Mouse (Mus musculus): ENCODE data around the gene Wars2.
A peak's percentile ranks its signal among the peaks of the same experiment; 100 is the strongest.

Wars2 gene

GRCm38 (mm10) chr3:99184373-99184772 lies 43.5 kb downstream of the Wars2 start:
- DNase-seq (ENCODE audit: low read depth in 2 of 2, low spot score in 2 of 2): no peak

GRCm38 (mm10) chr3:99188097-99188496 lies 47.2 kb downstream of the Wars2 start:
- DNase-seq (ENCODE audit: low read depth in 2 of 2, low spot score in 2 of 2): no peak

GRCm38 (mm10) chr3:99193576-99193975 lies 52.7 kb downstream of the Wars2 start:
- DNase-seq (ENCODE audit: low read depth in 2 of 2, low spot score in 2 of 2): peak; percentile 3 to 4

GRCm38 (mm10) chr3:99203331-99203730 lies 62.5 kb downstream of the Wars2 start:
- DNase-seq (ENCODE audit: low read depth in 2 of 2, low spot score in 2 of 2): no peak

- DNase-seq (ENCODE audit: low read depth in 2 of 2, low spot score in 2 of 2): no peak
Observed at GRCm38 (mm10) chr3:99208416-99208815, 67.5 kb downstream of the Wars2 start.

GRCm38 (mm10) chr3:99211105-99211698 lies 70.3 kb downstream of the Wars2 start:
- DNase-seq (ENCODE audit: low read depth in 2 of 2, low spot score in 2 of 2): no peak

- DNase-seq (ENCODE audit: low read depth in 2 of 2, low spot score in 2 of 2): no peak
Observed at GRCm38 (mm10) chr3:99227807-99228206, 86.9 kb downstream of the Wars2 start.

- peak; percentile 30 to 58 for DNase-seq (ENCODE audit: low read depth in 2 of 2, low spot score in 2 of 2)
Observed at GRCm38 (mm10) chr3:99233393-99234318, 92.8 kb downstream of the Wars2 start.

GRCm38 (mm10) chr3:99234319-99234869 lies 93.5 kb downstream of the Wars2 start:
- DNase-seq (ENCODE audit: low read depth in 2 of 2, low spot score in 2 of 2): no peak

- no peak for DNase-seq (ENCODE audit: low read depth in 2 of 2, low spot score in 2 of 2)
Observed at GRCm38 (mm10) chr3:99235116-99235803, 94.4 kb downstream of the Wars2 start.

GRCm38 (mm10) chr3:99235804-99236755 lies 95.2 kb downstream of the Wars2 start:
- DNase-seq (ENCODE audit: low read depth in 2 of 2, low spot score in 2 of 2): no peak

- no peak for DNase-seq (ENCODE audit: low read depth in 2 of 2, low spot score in 2 of 2)
Observed at GRCm38 (mm10) chr3:99238691-99239090, 97.8 kb downstream of the Wars2 start.

- DNase-seq (ENCODE audit: low read depth in 2 of 2, low spot score in 2 of 2): no peak
Observed at GRCm38 (mm10) chr3:99239301-99240045, 98.6 kb downstream of the Wars2 start.

GRCm38 (mm10) chr3:99240213-99240720 lies 99.4 kb downstream of the Wars2 start, which contains the start of gene Tbx15:
Gene Tbx15 (plus strand): TSS chr3:99240381.
- no peak for DNase-seq (ENCODE audit: low read depth in 2 of 2, low spot score in 2 of 2)

- DNase-seq (ENCODE audit: low read depth in 2 of 2, low spot score in 2 of 2): no peak
Observed at GRCm38 (mm10) chr3:99240811-99241738, 100.2 kb downstream of the Wars2 start.

- DNase-seq (ENCODE audit: low read depth in 2 of 2, low spot score in 2 of 2): no peak
Observed at GRCm38 (mm10) chr3:99242481-99242880, 101.6 kb downstream of the Wars2 start.

- no peak for DNase-seq (ENCODE audit: low read depth in 2 of 2, low spot score in 2 of 2)
Observed at GRCm38 (mm10) chr3:99245341-99245740, 104.5 kb downstream of the Wars2 start.

- DNase-seq (ENCODE audit: low read depth in 2 of 2, low spot score in 2 of 2): no peak
Observed at GRCm38 (mm10) chr3:99246629-99247028, 105.8 kb downstream of the Wars2 start.

All from CD8-positive naive resting alpha-beta T cell, adult 2 months (primary cell).